Mouse (Mus musculus) layer of hippocampus, postnatal 36 days (tissue): ENCODE data around the gene Gm48551. TPM values are rescaled to one million over a fixed set of nuclear protein-coding genes. Genes with fewer than 3 reads are reported as not detected.

Source experiments
- DNase-seq, 2 experiments: peaks; one replicate each; pipeline ENCODE4 v3.0.0; 2022
- total RNA-seq, 2 experiments: library from RNA; stranded (reverse); gene quantifications; 2 replicates each; pipeline ENCODE4 v1.2.3; 2021

The Gm48551 gene
- total RNA-seq, 2 experiments from 2014 or later = 4.0 to 6.6 TPM

- DNase-seq = peak; percentile 88 to 90
Measured at GRCm38 (mm10) chr10:81356991-81357844, 27.0 kb upstream of the Gm48551 start, which contains the start of gene Mfsd12. Mfsd12 (plus strand) TSS chr10:81357491.

- DNase-seq = no peak
Measured at GRCm38 (mm10) chr10:81358209-81358608, 26.1 kb upstream of the Gm48551 start.

GRCm38 (mm10) chr10:81358841-81359240 is 25.4 kb upstream of the Gm48551 start:
- DNase-seq = no peak

- no peak for DNase-seq
Measured at GRCm38 (mm10) chr10:81360721-81361120, 23.5 kb upstream of the Gm48551 start.

- no peak for DNase-seq
Measured at GRCm38 (mm10) chr10:81362336-81362949, 21.8 kb upstream of the Gm48551 start.

- DNase-seq = no peak
Measured at GRCm38 (mm10) chr10:81363436-81364346, 20.6 kb upstream of the Gm48551 start.

- no peak for DNase-seq
Measured at GRCm38 (mm10) chr10:81364666-81365065, 19.6 kb upstream of the Gm48551 start.

- no peak for DNase-seq
Measured at GRCm38 (mm10) chr10:81365073-81365472, 19.2 kb upstream of the Gm48551 start.

- DNase-seq = no peak
Measured at GRCm38 (mm10) chr10:81365672-81366476, 18.4 kb upstream of the Gm48551 start, which contains the start of gene 4930404N11Rik. 4930404N11Rik (minus strand) TSS chr10:81365816.

GRCm38 (mm10) chr10:81366477-81367206 is 17.6 kb upstream of the Gm48551 start:
- DNase-seq = no peak

GRCm38 (mm10) chr10:81367207-81367495 is 17.1 kb upstream of the Gm48551 start:
- DNase-seq = no peak

GRCm38 (mm10) chr10:81375322-81375721 is 8.9 kb upstream of the Gm48551 start:
- no peak for DNase-seq

GRCm38 (mm10) chr10:81376561-81377361 is 7.5 kb upstream of the Gm48551 start:
- no peak for DNase-seq

GRCm38 (mm10) chr10:81377362-81377664 is 7.0 kb upstream of the Gm48551 start:
- DNase-seq = no peak

GRCm38 (mm10) chr10:81377793-81378552 is 6.3 kb upstream of the Gm48551 start, which contains the start of gene Fzr1:
Fzr1 (minus strand) TSS chr10:81378516.
- no peak for DNase-seq

- DNase-seq = peak; percentile 100
Measured at GRCm38 (mm10) chr10:81378553-81379182, 5.6 kb upstream of the Gm48551 start.

GRCm38 (mm10) chr10:81379183-81379553 is 5.1 kb upstream of the Gm48551 start:
- DNase-seq = no peak

- DNase-seq = no peak
Measured at GRCm38 (mm10) chr10:81379809-81380378, 4.4 kb upstream of the Gm48551 start.

GRCm38 (mm10) chr10:81382039-81382438 is 2.2 kb upstream of the Gm48551 start:
- no peak for DNase-seq
